Mouse (Mus musculus) gastrocnemius, postnatal 4 days (tissue): ENCODE results near the gene Ttc38. TPM values are rescaled to one million over a fixed set of nuclear protein-coding genes. Genes with fewer than 3 reads are reported as not detected.
"Not testable (repeated sequence)": the region's sequence is repeated elsewhere in the genome, so short reads cannot be mapped to it uniquely, and the experiment has no call there.

ENCODE experiments used
- DNase-seq, 2 experiments: peaks; one replicate each; pipeline ENCODE4 v3.0.0; 2021 to 2022; ENCODE audit warnings: low spot score in 2 of 2, mixed read lengths in 2 of 2
- total RNA-seq, 2 experiments: library from RNA; stranded (reverse); gene quantifications; 2 replicates each; pipeline ENCODE4 v1.2.3; 2021

Gene Ttc38
- total RNA-seq, 2 experiments from 2014 or later = 4.2 to 6.2 TPM

DNA sequence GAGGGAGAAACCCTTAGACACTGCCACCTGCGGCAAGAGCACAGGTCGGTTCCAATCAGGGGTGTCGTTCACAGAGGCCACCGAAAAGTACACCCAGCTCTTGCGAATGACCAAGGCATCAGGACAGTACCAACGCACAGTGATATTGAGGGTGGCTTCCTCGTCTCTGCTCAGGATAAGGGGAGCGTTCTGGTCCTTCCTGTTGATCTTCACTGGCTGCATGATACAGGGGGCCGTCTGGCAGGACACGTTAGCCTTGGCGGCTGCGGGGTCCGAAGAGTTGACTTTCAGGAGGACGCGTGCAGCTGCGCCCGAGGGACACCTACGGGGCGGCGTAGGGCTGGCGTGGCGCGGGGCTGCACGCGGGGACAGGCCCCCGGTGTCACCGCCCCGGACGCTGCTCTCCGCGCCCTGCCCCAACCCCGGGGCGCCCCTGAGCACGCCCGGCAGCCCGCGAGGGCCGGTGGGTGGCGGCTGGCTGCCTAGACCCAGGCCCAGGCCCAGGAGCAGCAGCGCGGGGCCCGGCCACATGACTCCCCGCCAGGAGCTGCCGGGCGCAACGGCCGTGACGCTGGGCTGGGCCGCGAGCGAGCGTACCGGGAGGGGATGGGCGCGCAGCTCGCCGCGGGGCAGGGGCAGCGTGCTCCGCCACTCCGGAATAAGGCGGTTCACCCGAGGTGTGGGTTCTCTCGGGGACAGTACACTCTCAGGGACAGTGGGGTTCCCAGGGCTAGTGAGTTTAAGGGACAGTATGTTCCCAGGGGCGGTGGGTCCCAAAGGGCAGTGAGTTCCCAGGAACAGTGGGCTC is 10.7 kb upstream of the Ttc38 start, which contains the start of gene Pkdrej:
Pkdrej (minus strand) TSS at position 532 of the 808 bp plus-strand sequence.
- DNase-seq = peak; percentile 33 to 40

DNA sequence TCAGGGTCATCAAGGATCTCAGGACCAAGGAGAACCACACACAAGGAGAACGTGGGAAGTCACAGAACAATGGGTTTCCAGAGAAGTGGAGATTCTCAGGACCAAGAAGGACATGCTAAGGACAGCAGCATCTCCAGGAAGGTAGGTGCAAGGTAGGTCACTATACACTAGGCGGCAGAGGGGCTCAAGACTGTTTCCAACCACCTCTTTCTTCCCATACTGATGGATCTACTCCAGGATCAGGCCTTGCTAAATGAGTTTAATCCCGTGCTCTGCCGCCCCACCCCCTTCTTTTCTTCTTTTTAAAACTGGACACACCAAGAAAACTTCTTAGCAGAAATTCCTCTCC is 10.1 kb upstream of the Ttc38 start:
- no peak for DNase-seq

DNA sequence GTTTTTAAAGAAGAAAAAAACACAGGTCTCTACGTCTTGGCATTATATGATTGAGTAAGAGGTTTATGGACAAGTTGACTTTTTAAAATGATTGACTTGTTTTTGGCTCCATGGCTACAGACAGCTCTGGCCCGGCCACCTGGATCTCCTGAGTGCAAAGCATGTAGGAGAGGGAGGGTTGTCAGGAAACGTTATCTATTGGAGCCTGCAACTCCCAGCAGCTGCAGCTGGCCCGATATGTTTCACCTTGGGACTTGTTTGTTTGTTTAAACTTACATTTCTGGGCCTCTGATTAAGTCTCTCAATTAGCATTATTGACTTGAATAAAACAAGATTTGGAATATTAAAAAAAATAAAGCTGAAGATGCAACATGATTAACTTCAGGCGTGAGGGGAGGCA is 5.4 kb upstream of the Ttc38 start:
- no peak for DNase-seq

DNA sequence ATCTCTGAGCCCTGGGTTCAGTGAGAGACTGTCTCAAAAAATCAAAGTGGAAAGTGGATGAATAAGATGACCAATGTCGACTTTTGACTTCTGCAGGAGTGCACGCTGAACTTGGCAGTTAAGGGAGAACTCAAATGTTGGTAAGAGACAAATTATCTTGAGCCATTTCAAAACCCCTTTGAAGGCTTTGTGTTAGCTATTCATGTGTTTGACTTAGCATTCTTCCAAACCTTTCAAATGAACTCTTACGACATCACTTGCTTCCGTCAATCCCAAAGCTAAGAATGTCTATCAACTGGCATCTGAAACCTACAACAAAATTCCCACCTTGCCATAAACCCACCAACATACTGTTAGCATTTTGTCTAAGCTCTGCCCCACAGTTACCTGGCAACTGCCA is 4.0 kb upstream of the Ttc38 start:
- no peak for DNase-seq

DNA sequence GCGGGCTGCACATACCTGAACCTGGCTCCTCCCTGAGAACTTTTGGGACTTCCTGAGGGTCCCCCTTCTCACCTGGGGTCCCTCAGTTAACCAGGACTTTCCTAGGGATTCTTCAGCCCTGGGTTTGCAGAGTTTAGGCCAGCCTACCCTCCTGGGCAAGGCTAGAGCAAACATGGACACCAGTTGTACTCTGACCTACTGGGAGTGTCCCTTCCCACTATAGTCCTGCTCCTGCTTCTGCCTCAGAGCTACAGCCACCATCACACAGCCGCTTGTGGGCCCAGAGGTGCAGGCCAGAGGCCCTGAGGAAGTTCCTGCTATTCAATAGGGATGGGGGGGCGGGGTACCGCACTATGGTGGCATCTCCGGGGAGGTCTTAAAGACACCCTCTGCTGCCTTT is 2.6 kb upstream of the Ttc38 start:
- DNase-seq = no peak

DNA sequence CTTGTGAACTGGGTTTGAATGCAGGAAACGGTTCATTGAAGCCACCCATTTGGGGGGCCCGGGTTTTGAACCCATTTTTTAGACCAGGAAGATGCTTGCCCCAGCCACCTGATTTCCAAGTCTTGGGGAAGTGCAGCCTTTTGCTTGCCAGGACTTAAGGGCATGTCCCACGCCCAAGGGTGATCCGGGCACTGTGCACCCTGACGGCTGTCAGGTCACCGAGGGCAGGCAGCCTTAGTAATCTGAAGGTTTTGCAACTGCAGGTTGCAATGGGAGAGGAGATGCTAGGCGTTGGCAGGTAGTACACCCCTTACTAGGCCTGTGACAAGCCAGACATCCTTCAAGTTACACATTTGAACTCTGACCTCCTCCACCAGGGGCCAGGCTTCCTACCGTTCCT is 493 bp downstream of the Ttc38 start:
- no peak for DNase-seq

DNA sequence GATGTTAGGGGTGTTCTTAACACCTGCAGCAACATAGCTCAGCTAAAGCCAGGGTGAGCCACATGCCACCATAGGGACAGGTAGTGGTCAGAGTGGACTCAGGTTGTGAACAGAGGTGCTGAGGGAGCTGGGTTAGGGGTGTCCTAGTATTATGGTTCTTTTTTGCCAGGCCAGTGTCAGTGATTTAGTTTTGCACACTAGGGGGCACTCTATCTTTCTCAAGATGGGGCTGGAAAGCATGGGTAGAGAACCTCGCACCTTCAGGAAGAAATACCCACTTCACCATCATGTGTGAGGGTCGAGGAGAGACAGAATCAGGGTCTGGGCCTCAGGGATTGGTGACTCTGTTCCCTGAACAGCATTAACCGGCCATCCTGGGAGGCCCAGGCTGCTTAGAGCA is 3.2 kb downstream of the Ttc38 start:
- no peak for DNase-seq

DNA sequence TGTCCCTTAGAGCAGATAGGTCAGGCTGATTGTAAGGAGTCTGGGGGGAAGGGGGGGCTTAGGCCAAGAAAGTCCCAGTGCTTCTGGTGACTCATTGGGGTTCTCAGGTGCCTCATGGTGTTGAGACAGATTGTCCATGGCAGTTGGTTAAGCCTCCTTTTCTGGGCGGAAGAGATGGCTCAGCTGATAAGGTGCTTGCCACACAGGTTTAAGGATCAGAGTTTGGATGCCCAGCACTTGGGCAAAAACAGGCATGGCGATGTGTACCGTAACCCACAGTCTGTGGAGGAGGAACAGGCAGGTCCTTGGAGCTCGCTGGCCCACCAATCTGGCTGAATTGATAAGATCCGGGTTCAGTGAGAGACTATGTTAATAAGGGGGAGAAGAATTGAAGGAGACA is 4.8 kb downstream of the Ttc38 start:
- no peak for DNase-seq

DNA sequence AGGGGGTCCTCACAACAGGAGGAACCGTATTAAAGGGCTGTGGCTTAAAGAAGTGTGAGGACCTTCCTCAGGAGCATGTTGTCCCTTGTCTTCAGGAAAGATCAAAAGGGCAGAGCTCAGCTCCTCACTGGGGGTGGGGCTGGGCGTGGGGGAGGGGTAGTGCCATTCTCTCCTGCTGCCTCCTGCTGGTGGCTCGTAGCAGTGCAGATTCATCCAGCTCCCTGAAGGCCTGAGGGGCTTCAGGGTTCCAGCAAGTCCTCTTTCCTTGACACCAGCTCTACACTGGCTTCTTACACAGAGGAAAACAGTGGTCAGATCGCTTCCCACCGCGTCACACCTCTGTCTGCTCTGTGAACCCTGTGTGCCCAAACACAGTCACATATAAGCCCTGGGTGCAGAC is 8.9 kb downstream of the Ttc38 start:
- DNase-seq = no peak

DNA sequence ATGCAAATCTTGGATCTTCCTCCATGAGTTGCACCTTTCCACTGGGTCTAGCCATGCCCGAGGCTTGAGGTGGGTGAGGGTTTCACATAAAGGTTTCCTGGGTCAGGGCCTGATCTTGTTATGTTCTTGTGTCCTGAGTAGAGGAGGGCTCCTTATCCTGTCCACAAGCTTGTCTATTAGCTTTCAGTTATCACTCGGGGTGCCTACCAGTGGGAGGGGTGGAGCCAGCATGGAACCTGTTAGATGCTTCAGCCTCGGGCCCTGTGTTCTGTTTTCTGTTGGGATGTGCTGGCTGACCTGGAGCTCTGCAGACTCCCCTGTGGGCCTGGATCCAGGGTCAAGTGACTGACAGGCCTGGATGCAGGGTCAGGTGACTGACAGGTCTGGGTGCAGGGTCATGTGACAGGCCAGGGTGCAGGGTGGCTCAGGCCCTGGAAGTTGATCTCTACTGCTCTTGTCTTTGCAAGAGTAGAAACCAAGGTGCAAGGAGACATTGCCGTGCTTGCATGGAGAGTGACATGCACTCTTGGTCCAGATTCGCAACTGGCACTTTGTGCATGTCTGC is 9.8 kb downstream of the Ttc38 start:
- DNase-seq = no peak

DNA sequence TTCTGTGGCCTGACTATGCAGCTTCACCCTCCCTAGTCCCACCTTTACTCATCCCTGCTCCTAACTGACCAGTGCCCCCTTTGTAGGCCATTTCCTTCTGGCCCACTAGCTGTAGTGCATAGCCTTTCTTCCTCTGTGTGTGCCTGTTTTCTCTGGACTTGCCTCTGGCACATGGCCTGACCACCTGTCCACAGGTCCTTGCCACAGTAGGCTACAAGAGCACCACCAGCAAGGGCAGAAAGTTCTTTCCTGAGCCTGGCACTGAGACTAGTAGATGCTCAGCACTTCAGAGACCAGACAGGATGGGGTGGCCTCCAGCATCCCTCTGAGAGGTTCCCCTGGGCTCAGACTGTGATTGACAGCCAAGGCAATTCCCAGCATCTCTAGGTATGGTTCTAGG is 13.0 kb downstream of the Ttc38 start:
- DNase-seq = no peak

DNA sequence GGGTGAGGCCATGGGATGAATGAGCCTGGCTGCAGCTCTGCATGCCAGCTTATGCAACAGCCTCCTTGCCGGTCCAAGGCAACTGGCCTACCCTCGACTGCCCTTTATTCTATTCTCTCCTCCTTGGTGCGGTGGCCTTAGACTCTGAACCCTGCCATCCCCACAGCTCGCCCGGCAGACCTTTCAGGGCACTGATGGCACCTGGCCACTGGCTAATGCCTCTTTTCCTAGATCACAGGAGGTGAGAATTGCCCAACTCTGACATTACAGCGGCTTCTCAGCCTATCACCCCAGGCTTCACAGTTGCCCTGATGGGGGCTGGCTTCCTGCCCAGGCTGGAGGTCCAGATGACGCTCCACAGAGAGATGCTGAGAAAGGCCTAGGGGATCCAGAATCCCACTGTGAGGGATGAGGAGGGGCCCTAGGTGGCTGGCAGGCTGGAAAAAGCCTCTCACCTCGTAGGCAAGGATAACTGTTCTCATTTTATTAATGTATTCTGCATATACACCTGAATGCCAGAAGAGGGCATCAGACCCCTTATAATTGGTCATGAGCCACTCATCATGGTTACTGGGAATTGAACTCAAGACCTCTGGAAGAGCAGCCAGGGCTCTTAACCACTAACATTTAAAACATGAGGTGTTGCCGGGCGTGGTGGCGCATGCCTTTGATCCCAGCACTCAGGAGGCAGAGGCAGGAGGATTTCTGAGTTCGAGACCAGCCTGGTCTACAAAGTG is 19.7 kb downstream of the Ttc38 start:
- DNase-seq = no peak

DNA sequence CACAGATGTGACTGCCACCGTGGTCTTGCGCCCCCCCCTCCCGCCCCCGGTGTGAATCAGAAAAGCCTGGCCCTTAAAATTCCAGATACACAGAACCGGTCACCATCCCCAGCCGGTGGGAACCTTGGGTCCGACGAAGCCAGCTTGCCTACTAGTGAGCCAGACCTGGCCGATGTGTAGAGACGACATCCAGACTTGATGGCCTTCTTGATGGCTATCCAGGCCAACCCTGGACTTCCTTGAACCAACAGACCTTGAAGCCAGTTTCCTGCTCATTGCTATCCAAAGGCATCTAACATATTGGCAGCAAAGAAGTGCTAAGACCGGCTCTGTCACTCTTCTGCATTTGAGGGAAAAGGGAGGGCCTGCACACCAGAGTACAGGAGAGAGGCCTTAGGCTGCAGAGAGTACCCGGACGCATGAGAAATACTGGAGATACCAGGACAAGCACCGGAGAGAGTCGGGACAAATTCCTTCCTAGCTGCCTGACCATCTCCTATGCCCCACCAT is 26.9 kb downstream of the Ttc38 start:
- no peak for DNase-seq

DNA sequence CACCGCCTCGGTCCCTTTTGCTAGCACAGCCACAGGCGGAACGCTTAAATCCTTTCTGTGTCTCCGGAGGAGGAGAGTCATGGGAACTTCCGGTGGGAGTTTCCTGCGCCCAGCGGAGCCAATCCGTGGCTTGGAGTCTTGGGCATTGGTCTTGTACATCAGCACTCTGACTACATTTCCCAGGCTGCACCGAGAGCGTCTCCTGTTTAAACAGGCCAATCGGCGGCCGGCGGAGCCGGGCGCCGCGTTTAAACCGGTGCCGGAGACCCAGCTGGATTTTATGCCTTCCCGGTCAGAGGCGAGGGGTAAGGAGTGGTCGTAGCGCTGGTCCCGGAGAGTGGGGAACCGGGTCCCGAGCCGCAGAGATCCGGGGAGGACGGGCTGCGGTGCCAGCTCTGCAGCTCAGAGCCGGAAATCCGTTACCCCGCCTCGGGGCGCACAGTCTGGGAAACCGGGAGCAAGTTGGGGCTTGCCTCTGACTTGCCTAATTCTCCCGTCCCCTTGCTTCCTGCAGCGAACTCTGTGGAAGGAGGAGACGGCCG is 27.5 kb downstream of the Ttc38 start, which contains the start of gene Gtse1:
Gtse1 (plus strand) TSS at position 256 of the 542 bp plus-strand sequence.
- peak; percentile 82 to 93 for DNase-seq

DNA sequence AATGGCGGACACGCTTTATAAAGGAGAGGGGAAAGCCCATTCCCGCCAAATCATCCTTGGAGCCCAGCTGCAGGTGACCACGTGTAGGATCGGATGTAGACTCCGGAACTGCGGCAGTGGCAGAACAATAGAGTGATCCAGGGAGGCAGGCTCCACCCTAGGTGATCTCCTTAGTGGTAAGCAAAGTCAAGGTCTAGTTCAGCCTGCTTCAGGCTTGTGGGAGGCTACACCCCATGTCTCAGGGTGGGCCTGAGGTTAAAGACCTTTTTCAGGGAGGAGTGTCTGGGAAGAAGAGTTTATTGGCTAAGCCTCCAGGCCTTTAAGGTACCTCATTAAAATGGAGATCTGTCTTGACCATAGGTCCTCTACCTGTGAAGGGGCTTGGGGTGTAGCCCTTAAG is 33.8 kb downstream of the Ttc38 start:
- not testable (repeated sequence) for DNase-seq

DNA sequence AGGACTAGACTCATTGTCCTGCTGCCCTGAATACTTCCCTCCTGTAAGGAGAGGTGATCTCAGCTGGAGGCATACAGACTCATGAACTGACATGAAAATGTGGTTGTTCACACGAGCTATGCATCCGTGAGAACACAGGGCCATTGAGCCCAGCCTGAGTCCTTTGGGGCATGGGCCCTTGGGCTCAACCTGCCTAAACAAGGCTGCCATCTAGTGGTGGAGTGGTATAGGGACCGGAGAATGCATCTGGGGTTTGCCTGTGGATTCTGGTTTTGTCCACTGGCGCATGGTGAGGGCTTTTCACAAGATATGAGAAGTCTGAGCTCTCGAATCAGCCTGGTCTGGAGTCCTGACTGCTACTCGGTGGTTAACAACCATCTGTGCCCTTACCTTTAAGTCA is 35.6 kb downstream of the Ttc38 start:
- DNase-seq = peak in 1 of 2 experiments; percentile 57

DNA sequence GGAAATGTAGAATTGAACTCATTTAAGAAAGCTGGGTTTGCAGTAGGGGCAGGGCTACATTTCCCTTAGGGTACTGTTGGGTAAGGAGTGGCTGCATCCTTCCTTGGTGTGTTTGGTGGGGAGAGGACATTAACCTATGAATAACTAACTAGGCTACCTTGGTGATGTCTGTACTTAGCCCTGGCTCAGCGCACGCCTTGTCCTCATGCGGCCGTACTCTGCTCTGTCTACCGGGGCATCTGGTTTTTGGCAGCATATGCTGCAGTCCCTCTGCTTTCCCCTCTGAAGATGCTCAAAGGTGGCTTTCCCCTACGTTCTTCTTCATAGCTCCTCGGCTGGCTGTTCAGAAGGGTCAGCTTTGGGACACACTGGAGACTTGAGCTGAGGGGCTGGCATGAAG is 45.2 kb downstream of the Ttc38 start:
- DNase-seq = no peak

DNA sequence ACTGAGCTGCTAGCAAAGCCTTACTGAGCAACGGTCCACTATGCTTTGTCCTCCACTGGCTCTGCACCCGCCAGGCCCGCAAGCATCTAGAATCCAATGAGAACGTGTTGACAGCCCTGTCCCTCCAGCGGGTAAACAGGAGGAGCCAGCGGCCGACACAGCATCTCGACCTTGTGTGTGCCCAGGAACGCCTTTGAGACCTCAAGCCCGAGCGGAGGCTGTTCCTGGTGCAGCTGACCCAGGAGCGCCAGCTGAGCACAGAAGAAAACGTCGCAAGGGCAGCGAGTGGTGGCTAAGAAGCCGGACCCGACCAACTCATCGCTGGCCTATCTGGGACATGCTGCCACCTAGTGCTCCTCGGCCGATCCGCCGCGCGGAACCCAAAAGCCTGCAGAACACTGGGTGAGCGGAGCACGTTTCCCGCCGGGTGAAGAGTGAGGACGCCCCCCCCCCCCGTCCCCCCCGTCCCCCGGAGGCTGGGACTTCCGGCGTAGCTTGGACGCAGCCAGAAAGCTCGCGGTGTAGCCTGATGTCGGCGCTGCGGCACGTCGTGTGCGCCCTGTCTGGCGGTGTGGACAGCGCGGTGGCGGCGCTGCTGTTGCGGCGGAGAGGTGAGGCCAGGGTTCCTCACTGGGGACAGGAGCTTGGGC is 46.9 kb downstream of the Ttc38 start, which contains the start of gene Trmu:
Trmu (plus strand) TSS at position 465 of the 650 bp plus-strand sequence.
- DNase-seq = peak; percentile 77 to 89

DNA sequence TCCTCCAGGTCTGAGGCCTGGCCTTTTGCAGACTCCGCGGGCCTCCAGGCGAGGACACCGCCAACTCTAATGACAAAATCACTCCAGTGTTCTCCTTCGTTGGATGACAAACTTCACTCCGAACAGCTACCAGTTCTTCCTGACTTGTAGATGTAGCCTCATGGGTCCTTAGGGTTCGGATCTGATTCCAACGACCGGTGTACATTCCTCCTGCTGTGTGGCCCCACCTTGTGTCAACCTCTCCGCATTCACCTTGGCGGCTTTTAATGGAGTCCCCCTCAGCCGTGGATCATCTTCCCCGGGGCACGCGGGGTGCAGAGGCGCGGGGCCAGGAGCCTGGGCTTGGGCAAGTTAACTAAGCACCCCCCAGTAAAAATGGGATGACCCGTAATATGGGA is 47.4 kb downstream of the Ttc38 start:
- no peak for DNase-seq

DNA sequence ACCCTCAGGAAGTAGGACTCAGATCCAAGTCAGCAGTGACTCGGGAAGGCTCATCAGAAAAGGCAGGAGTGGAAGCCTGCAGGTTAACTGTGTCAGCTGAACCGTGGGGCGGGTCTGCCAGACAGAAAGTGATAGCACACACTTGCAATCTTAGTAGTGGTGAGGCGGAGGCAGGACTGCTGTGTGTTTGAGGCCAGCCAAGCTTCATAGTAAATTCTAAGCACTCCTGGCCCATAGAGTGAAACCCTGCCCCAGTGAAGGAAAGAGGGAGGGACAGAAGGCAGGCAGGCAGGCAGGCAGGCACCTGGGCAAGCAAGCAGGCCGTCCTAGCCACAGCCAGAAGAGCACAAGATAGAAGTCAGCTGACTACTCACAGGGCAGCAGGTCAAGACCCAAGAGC is 53.5 kb downstream of the Ttc38 start:
- no peak for DNase-seq

DNA sequence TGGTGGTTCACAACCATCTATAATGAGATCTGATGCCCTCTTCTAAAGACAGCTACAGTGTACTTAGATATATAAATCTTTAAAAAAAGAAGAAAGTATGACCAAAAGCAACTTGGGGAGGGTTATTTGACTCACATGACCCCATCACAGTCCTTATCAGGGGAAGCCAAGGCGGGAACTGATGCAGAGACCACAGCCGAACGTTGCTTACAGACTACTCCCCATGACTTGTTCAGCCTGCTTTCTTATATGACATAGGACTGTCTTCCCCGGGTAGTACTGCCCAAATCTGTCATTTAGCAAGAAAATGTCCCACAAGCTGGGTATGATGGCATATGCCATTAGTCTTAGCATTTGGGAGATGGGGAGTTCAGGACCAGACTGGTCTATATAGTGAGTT is 57.1 kb downstream of the Ttc38 start:
- no peak for DNase-seq
